Mouse (Mus musculus) thymus, adult 2 months (tissue): Measurements from ENCODE around the gene Tex13b.
"Not testable (repeated sequence)": the region's sequence is repeated elsewhere in the genome, so short reads cannot be mapped to it uniquely, and the experiment has no call there.

Experiments
- CTCF ChIP-seq: fragments of 200-500 bp; IDR thresholded peaks from 2 replicates; pipeline ENCODE4 v1.5.1; 2012; ENCODE audit warnings: mild to moderate bottlenecking, control low read depth, low read length, moderate library complexity, borderline replicate concordance; ENCODE audit not compliant: control insufficient read depth, poor library complexity, insufficient read depth; ENCODE audit errors: extremely low read depth
- POLR2A ChIP-seq: fragments of 200-500 bp; IDR thresholded peaks from 2 replicates; pipeline ENCODE4 v1.6.1; 2012; ENCODE audit warnings: mild to moderate bottlenecking, low read length, control low read depth, moderate library complexity; ENCODE audit not compliant: control insufficient read depth, poor library complexity, insufficient read depth; ENCODE audit errors: extremely low read depth

DNA sequence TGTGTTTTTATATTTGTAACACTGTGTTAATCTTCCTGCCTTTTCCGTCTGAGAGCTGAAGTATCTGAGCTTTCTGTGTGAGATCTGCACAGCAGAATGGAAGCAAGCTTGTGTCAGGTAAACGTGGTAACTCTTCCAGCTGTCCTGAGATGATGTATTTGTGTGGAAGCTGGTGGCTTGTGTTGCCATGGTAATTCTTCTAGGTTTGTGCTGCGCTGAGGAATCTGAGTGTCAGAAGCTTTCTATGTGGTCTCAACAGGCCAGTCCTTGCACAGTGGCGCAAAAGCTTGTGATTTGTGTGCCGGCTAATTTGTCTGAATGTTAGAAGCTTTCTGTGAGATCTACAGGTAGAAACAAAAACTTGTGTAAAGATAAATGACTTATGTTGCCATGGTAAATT lies 43.8 kb upstream of the Tex13b start:
- TF ChIP-seq CTCF, POLR2A: not testable (repeated sequence)
